Mouse (Mus musculus): Measurements from ENCODE around the gene Pdlim5. TPM values are rescaled to one million over a fixed set of nuclear protein-coding genes. Genes with fewer than 3 reads are reported as not detected.
A peak's percentile ranks its signal among the peaks of the same experiment; 100 is the strongest.

Gene Pdlim5
- polyA plus RNA-seq, 1 experiment from 2014 or later: 246 TPM

DNA sequence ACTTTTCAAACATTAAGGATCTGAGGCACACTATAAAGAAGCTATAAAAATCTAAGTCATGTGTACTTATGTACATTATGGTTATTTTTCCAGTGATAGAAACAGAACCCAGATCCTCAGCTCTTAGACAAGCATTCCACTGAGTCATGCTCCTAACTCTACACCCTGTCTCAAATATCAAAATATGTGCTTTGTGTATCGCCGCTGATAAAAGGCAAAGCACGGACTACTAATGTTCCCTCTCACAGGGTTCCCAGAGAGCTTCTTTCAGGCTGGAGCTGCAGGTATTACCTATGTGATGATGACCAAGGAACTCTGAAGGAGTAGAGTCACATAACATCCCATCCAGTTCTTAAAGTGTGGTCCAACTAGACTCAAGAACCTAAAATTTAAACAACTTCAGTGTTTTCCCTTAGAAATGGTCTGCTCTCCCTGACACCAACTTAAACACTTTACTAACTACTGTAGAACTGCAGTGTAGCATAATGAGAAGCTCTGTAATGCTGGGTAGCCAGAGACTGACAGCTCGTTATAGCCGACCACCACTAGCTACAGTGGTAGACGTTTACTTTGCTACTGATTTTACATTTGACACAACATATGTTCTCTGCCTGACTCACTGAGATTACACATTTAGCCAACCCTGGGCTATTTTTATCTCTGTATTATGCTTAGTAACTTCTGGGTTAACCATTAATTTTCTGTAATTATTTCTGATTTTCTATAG lies 115.0 kb downstream of the Pdlim5 start:
- no peak overlapping the region for H3K4me3 ChIP-seq (ENCODE audit: low read length)
- no peak overlapping the region for H3K4me2 ChIP-seq (ENCODE audit: low read depth, low read length)
- peaks cover 20% of the 10 kb centered on the region for H3K36me3 ChIP-seq (ENCODE audit: control insufficient read depth, insufficient read depth)
- H3K27ac ChIP-seq (ENCODE audit: low read length): peak overlapping the region; percentile 72
- H3K27me3 ChIP-seq (ENCODE audit: control insufficient read depth, insufficient read depth, low read length): no peaks in the 10 kb centered on the region
- H3K9ac ChIP-seq (ENCODE audit: low read length): no peak overlapping the region
- 29% methylated on average over 6 of the region's 6 CpGs for WGBS
- peaks cover 22% of the 10 kb centered on the region for H3K4me1 ChIP-seq (ENCODE audit: control insufficient read depth, insufficient read depth, low read length)
- H3K9me3 ChIP-seq (replicated peaks; ENCODE audit: control insufficient read depth, low read length): no peaks in the 10 kb centered on the region
- peak; percentile 26; the same call in 1 of the 2 replicates for ATAC-seq (replicated peaks; ENCODE audit: extremely low read depth, insufficient read depth, low FRiP score)

DNA sequence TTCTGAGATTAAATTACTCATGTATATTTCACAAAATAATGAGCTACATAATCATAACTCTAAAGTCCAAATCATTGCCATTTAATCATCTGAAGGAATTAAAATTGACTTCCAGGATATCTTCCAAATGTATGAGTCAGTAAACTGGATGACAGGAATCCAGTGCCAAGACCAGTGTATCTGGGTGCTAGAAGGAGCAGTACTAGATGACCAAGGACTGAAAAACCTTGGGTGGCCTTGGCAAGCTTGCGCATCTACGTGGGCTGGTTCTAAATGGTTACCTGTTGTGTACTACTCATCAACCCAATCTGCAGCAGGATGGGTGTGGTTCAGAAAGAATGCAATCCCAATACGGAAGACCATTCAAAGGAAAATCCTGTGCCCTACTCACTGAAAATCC lies 116.5 kb downstream of the Pdlim5 start:
- 84% methylated on average over 3 of the region's 3 CpGs for WGBS
- Histone ChIP-seq H3K27ac (ENCODE audit: low read length) (peak overlapping the region; percentile 37; the same call in 1 of the 2 replicates), H3K27me3 (ENCODE audit: control insufficient read depth, insufficient read depth, low read length) (no peaks in the 10 kb centered on the region), H3K4me1 (ENCODE audit: control insufficient read depth, insufficient read depth, low read length) (peaks cover 22% of the 10 kb centered on the region), H3K36me3 (ENCODE audit: control insufficient read depth, insufficient read depth) (peaks cover 20% of the 10 kb centered on the region), H3K4me3 (ENCODE audit: low read length) (no peak overlapping the region), H3K4me2 (ENCODE audit: low read depth, low read length) (no peak overlapping the region), H3K9me3 (replicated peaks; ENCODE audit: control insufficient read depth, low read length) (no peaks in the 10 kb centered on the region), H3K9ac (ENCODE audit: low read length) (no peak overlapping the region)
- ATAC-seq (replicated peaks; ENCODE audit: extremely low read depth, insufficient read depth, low FRiP score): no peak

DNA sequence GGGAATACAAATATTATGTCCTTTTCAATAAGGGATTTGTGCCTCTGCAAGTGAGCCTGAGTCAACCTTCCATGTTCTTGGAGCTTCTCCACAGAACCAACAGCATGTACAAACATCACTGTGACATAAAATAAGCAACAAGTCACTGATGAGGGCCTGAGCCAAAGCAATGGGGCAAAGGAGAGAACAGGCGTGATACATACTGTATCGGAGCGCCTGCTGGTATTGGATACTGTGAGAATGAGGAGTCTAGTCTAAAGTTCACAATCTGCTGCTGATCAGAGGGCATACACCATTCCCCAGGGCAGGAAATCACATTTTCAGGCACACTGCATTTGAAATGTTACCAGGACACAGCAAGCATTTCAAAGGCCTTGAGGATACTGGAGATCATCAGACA lies 119.0 kb downstream of the Pdlim5 start:
- H3K9ac ChIP-seq (ENCODE audit: low read length): no peak overlapping the region
- WGBS: 84% methylated on average over 3 of the region's 3 CpGs
- H3K4me3 ChIP-seq (ENCODE audit: low read length): no peak overlapping the region
- H3K4me2 ChIP-seq (ENCODE audit: low read depth, low read length): no peak overlapping the region
- no peak overlapping the region for H3K27ac ChIP-seq (ENCODE audit: low read length)
- H3K36me3 ChIP-seq (ENCODE audit: control insufficient read depth, insufficient read depth): peaks cover 20% of the 10 kb centered on the region
- no peak for ATAC-seq (replicated peaks; ENCODE audit: extremely low read depth, insufficient read depth, low FRiP score)
- H3K27me3 ChIP-seq (ENCODE audit: control insufficient read depth, insufficient read depth, low read length): no peaks in the 10 kb centered on the region
- H3K4me1 ChIP-seq (ENCODE audit: control insufficient read depth, insufficient read depth, low read length): peaks cover 19% of the 10 kb centered on the region
- no peaks in the 10 kb centered on the region for H3K9me3 ChIP-seq (replicated peaks; ENCODE audit: control insufficient read depth, low read length)

DNA sequence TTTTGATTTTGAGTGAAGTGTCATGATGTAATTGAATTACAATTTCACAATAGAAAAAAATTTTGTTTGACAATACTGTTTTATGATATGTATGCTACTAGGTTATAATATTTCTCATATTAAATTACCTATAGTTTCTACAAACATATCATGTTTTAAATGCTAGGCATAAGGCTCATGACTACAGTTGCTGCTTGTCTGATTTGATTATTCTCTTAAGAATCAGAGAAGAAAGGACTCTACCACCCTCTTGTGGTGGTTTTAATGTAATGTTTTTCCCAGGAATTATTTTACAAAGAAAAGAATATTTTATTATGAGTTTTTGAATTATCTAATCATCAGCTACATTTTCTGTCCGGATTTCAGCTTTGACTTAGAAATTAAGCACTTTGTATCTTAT lies 120.5 kb downstream of the Pdlim5 start:
- Histone ChIP-seq H3K9me3 (replicated peaks; ENCODE audit: control insufficient read depth, low read length) (no peaks in the 10 kb centered on the region), H3K27me3 (ENCODE audit: control insufficient read depth, insufficient read depth, low read length) (no peaks in the 10 kb centered on the region), H3K4me1 (ENCODE audit: control insufficient read depth, insufficient read depth, low read length) (peaks cover 9% of the 10 kb centered on the region), H3K27ac (ENCODE audit: low read length) (no peak overlapping the region), H3K36me3 (ENCODE audit: control insufficient read depth, insufficient read depth) (peaks cover 20% of the 10 kb centered on the region), H3K4me2 (ENCODE audit: low read depth, low read length) (no peak overlapping the region), H3K9ac (ENCODE audit: low read length) (no peak overlapping the region), H3K4me3 (ENCODE audit: low read length) (no peak overlapping the region)
- 6% methylated on average over 1 of the region's 1 CpGs for WGBS
- no peak for ATAC-seq (replicated peaks; ENCODE audit: extremely low read depth, insufficient read depth, low FRiP score)

DNA sequence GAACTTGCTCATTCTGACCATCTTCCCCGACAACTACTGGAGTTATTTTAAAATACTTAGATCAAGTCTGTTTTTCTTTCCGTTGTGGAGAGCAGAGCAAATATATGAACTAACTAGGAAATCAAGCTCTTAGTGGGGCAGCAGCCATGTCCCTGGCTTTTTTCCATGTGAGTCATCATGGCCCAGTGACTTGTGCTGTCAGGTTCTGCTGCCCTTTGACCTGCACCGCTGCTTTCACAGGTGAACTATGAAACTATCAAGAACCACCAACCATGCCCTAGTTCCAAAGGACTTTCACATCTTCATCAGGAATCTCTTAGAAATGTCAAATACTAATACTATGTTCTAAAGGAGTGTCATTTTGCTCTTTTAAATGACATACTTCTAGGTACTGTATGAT lies 121.0 kb downstream of the Pdlim5 start:
- H3K27me3 ChIP-seq (ENCODE audit: control insufficient read depth, insufficient read depth, low read length): no peaks in the 10 kb centered on the region
- no peak overlapping the region for H3K27ac ChIP-seq (ENCODE audit: low read length)
- no peaks in the 10 kb centered on the region for H3K9me3 ChIP-seq (replicated peaks; ENCODE audit: control insufficient read depth, low read length)
- 76% methylated on average over 3 of the region's 3 CpGs for WGBS
- H3K36me3 ChIP-seq (ENCODE audit: control insufficient read depth, insufficient read depth): peaks cover 23% of the 10 kb centered on the region
- no peak overlapping the region for H3K9ac ChIP-seq (ENCODE audit: low read length)
- H3K4me3 ChIP-seq (ENCODE audit: low read length): no peak overlapping the region
- H3K4me2 ChIP-seq (ENCODE audit: low read depth, low read length): no peak overlapping the region
- peaks cover 8% of the 10 kb centered on the region for H3K4me1 ChIP-seq (ENCODE audit: control insufficient read depth, insufficient read depth, low read length)
- no peak for ATAC-seq (replicated peaks; ENCODE audit: extremely low read depth, insufficient read depth, low FRiP score)

DNA sequence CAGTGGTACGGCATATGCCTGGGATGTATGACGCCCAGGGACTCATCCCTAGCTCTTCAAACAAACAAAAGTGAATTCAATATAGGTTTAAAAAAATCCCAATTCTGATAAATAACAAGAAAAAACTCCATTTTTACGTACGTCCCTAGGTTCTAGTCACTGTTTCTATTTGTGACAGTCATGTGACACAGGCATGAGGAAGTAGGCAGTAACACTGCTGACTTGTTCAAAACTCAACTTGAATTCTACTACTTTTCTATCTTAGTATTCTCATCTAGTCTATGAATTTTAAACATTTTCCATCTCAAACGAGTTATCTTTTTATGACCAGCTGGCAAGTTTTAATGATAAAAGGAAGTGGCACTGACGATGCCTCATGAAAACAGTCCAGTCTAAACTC lies 122.2 kb downstream of the Pdlim5 start:
- H3K27me3 ChIP-seq (ENCODE audit: control insufficient read depth, insufficient read depth, low read length): no peaks in the 10 kb centered on the region
- peaks cover 3% of the 10 kb centered on the region; the same call in 1 of the 2 replicates for H3K4me1 ChIP-seq (ENCODE audit: control insufficient read depth, insufficient read depth, low read length)
- H3K4me3 ChIP-seq (ENCODE audit: low read length): no peak overlapping the region
- no peak overlapping the region for H3K4me2 ChIP-seq (ENCODE audit: low read depth, low read length)
- 79% methylated on average over 6 of the region's 6 CpGs for WGBS
- H3K9me3 ChIP-seq (replicated peaks; ENCODE audit: control insufficient read depth, low read length): no peaks in the 10 kb centered on the region
- H3K9ac ChIP-seq (ENCODE audit: low read length): no peak overlapping the region
- H3K36me3 ChIP-seq (ENCODE audit: control insufficient read depth, insufficient read depth): peaks cover 23% of the 10 kb centered on the region
- H3K27ac ChIP-seq (ENCODE audit: low read length): no peak overlapping the region
- ATAC-seq (replicated peaks; ENCODE audit: extremely low read depth, insufficient read depth, low FRiP score): no peak

DNA sequence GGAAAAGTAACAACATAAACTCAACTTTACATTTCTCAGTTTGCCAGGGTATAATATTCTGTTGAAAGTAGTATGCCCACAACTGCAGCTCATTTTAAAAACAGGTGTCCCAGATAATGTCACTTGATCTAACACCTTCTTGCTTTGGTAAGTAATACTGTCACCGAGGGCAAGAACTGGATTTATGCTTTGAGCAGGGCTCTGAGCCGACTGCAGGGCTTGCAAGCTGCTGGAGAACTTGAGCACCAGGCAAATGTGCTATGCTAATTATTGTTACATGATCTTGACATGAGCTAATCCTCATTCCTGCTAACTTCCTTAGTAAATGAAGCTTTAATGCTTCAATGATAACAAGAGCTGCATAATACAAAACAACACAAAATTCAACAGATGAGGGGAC lies 139.1 kb downstream of the Pdlim5 start:
- ATAC-seq (replicated peaks; ENCODE audit: extremely low read depth, insufficient read depth, low FRiP score): no peak

DNA sequence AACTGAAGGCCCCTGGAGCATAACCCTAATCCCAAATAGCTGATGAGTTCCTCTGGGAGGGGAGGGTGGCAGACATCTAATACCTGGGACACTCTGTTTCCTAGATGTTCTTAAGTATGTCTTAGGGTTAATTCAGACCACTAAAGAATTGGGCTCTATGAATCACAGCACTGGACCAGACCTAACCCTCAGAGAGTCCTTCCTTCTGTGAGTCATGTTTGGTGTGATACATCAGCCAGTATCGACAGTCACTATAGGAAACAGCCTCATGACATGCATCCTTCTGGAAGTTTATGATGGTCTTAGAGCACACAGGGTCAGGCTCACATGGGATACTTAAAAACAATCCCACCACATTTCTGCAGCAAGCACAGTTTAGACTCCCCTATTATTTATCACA lies 143.4 kb downstream of the Pdlim5 start:
- peaks cover 6% of the 10 kb centered on the region; the same call in 1 of the 2 replicates for H3K36me3 ChIP-seq (ENCODE audit: control insufficient read depth, insufficient read depth)
- H3K4me3 ChIP-seq (ENCODE audit: low read length): no peak overlapping the region
- no peak overlapping the region for H3K4me2 ChIP-seq (ENCODE audit: low read depth, low read length)
- no peaks in the 10 kb centered on the region for H3K27me3 ChIP-seq (ENCODE audit: control insufficient read depth, insufficient read depth, low read length)
- H3K9ac ChIP-seq (ENCODE audit: low read length): no peak overlapping the region
- H3K9me3 ChIP-seq (replicated peaks; ENCODE audit: control insufficient read depth, low read length): no peaks in the 10 kb centered on the region
- no peaks in the 10 kb centered on the region for H3K4me1 ChIP-seq (ENCODE audit: control insufficient read depth, insufficient read depth, low read length)
- WGBS: 95% methylated on average over 1 of the region's 1 CpGs
- ATAC-seq (replicated peaks; ENCODE audit: extremely low read depth, insufficient read depth, low FRiP score): no peak
- H3K27ac ChIP-seq (ENCODE audit: low read length): no peak overlapping the region

More for the DNA sequence above, 139.1 kb downstream of the Pdlim5 start:
- H3K4me2 ChIP-seq (ENCODE audit: low read depth, low read length): no peak overlapping the region
- H3K4me1 ChIP-seq (ENCODE audit: control insufficient read depth, insufficient read depth, low read length): no peaks in the 10 kb centered on the region
- peaks cover 11% of the 10 kb centered on the region; the same call in 1 of the 2 replicates for H3K36me3 ChIP-seq (ENCODE audit: control insufficient read depth, insufficient read depth)
- no peaks in the 10 kb centered on the region for H3K27me3 ChIP-seq (ENCODE audit: control insufficient read depth, insufficient read depth, low read length)
- H3K9me3 ChIP-seq (replicated peaks; ENCODE audit: control insufficient read depth, low read length): no peaks in the 10 kb centered on the region
- H3K9ac ChIP-seq (ENCODE audit: low read length): no peak overlapping the region
- 64% methylated on average over 2 of the region's 2 CpGs for WGBS
- no peak overlapping the region for H3K4me3 ChIP-seq (ENCODE audit: low read length)
- no peak overlapping the region for H3K27ac ChIP-seq (ENCODE audit: low read length)

DNA sequence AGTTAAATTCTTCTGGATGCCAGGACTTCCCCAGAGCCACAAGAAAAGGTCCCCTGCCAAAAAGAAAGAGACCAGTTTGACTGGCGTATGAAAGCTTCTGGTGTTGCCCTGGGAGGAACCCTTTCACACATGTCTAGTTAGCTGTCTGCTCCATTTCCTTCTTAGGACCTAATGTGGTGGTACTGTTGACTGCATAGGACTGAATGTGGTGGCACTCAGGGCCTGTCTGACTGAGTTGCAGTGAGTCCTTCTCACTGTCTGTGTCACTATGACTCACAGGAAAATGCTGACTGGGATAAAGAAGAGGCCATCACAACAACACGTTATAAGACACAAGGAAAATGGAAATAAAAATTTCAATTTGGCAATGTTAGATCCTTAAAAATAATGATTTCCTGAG lies 146.0 kb downstream of the Pdlim5 start:
- Histone ChIP-seq H3K9ac (ENCODE audit: low read length) (no peak overlapping the region), H3K4me2 (ENCODE audit: low read depth, low read length) (no peak overlapping the region), H3K4me3 (ENCODE audit: low read length) (no peak overlapping the region), H3K9me3 (replicated peaks; ENCODE audit: control insufficient read depth, low read length) (no peaks in the 10 kb centered on the region), H3K27me3 (ENCODE audit: control insufficient read depth, insufficient read depth, low read length) (no peaks in the 10 kb centered on the region), H3K27ac (ENCODE audit: low read length) (no peak overlapping the region), H3K4me1 (ENCODE audit: control insufficient read depth, insufficient read depth, low read length) (no peaks in the 10 kb centered on the region), H3K36me3 (ENCODE audit: control insufficient read depth, insufficient read depth) (peaks cover 28% of the 10 kb centered on the region)
- 79% methylated on average over 2 of the region's 2 CpGs for WGBS
- no peak for ATAC-seq (replicated peaks; ENCODE audit: extremely low read depth, insufficient read depth, low FRiP score)

Measured in heart, embryonic 16.5 days (tissue).